Mouse (Mus musculus): Measurements from ENCODE around the gene Kcnh1. TPM values are rescaled to one million over a fixed set of nuclear protein-coding genes. Genes with fewer than 3 reads are reported as not detected.

Kcnh1 gene
- polyA plus RNA-seq, 1 experiment, result 0.14 TPM

GRCm38 (mm10) chr1:192214666-192215065 lies 24.1 kb downstream of the Kcnh1 start:
- Histone ChIP-seq H3K36me3 (ENCODE audit: control insufficient read depth, insufficient read depth, low read length) (no peaks in the 10 kb centered on the region), H3K4me1 (ENCODE audit: control insufficient read depth, insufficient read depth, low read length) (no peaks in the 10 kb centered on the region), H3K4me3 (ENCODE audit: control insufficient read depth, low read depth, low read length) (no peak overlapping the region), H3K27ac (ENCODE audit: control insufficient read depth, insufficient read depth, low read depth, low read length) (no peak overlapping the region), H3K27me3 (ENCODE audit: control insufficient read depth, insufficient read depth, low read length) (no peaks in the 10 kb centered on the region)
- TF ChIP-seq CTCF (IDR thresholded peaks at IDR 0.05; ENCODE audit: control insufficient read depth, insufficient read depth, insufficient replicate concordance, low read depth, low read length), result no peak
- no peak for TF ChIP-seq POLR2A (IDR thresholded peaks at IDR 0.05; ENCODE audit: control insufficient read depth, low read depth, low read length)

- Histone ChIP-seq H3K36me3 (ENCODE audit: control insufficient read depth, insufficient read depth, low read length) (no peaks in the 10 kb centered on the region), H3K27ac (ENCODE audit: control insufficient read depth, insufficient read depth, low read depth, low read length) (no peak overlapping the region), H3K4me3 (ENCODE audit: control insufficient read depth, low read depth, low read length) (no peak overlapping the region), H3K27me3 (ENCODE audit: control insufficient read depth, insufficient read depth, low read length) (no peaks in the 10 kb centered on the region), H3K4me1 (ENCODE audit: control insufficient read depth, insufficient read depth, low read length) (no peaks in the 10 kb centered on the region)
- no peak for TF ChIP-seq POLR2A (IDR thresholded peaks at IDR 0.05; ENCODE audit: control insufficient read depth, low read depth, low read length)
- no peak for TF ChIP-seq CTCF (IDR thresholded peaks at IDR 0.05; ENCODE audit: control insufficient read depth, insufficient read depth, insufficient replicate concordance, low read depth, low read length)
Measured at GRCm38 (mm10) chr1:192220156-192220555, 29.6 kb downstream of the Kcnh1 start.

- Histone ChIP-seq H3K4me1 (ENCODE audit: control insufficient read depth, insufficient read depth, low read length) (no peaks in the 10 kb centered on the region), H3K36me3 (ENCODE audit: control insufficient read depth, insufficient read depth, low read length) (no peaks in the 10 kb centered on the region), H3K27me3 (ENCODE audit: control insufficient read depth, insufficient read depth, low read length) (no peaks in the 10 kb centered on the region), H3K27ac (ENCODE audit: control insufficient read depth, insufficient read depth, low read depth, low read length) (no peak overlapping the region), H3K4me3 (ENCODE audit: control insufficient read depth, low read depth, low read length) (no peak overlapping the region)
- TF ChIP-seq POLR2A (IDR thresholded peaks at IDR 0.05; ENCODE audit: control insufficient read depth, low read depth, low read length), result no peak
- TF ChIP-seq CTCF (IDR thresholded peaks at IDR 0.05; ENCODE audit: control insufficient read depth, insufficient read depth, insufficient replicate concordance, low read depth, low read length), result no peak
Measured at GRCm38 (mm10) chr1:192224161-192224560, 33.6 kb downstream of the Kcnh1 start.

GRCm38 (mm10) chr1:192232696-192233095 lies 42.1 kb downstream of the Kcnh1 start:
- Histone ChIP-seq H3K27me3 (ENCODE audit: control insufficient read depth, insufficient read depth, low read length) (no peaks in the 10 kb centered on the region), H3K27ac (ENCODE audit: control insufficient read depth, insufficient read depth, low read depth, low read length) (no peak overlapping the region), H3K4me1 (ENCODE audit: control insufficient read depth, insufficient read depth, low read length) (no peaks in the 10 kb centered on the region), H3K4me3 (ENCODE audit: control insufficient read depth, low read depth, low read length) (no peak overlapping the region), H3K36me3 (ENCODE audit: control insufficient read depth, insufficient read depth, low read length) (no peaks in the 10 kb centered on the region)
- TF ChIP-seq CTCF (IDR thresholded peaks at IDR 0.05; ENCODE audit: control insufficient read depth, insufficient read depth, insufficient replicate concordance, low read depth, low read length), result no peak
- TF ChIP-seq POLR2A (IDR thresholded peaks at IDR 0.05; ENCODE audit: control insufficient read depth, low read depth, low read length), result no peak

GRCm38 (mm10) chr1:192246836-192247235 lies 56.3 kb downstream of the Kcnh1 start:
- H3K27ac ChIP-seq (ENCODE audit: control insufficient read depth, insufficient read depth, low read depth, low read length), result no peak overlapping the region
- H3K36me3 ChIP-seq (ENCODE audit: control insufficient read depth, insufficient read depth, low read length), result no peaks in the 10 kb centered on the region
- no peak for TF ChIP-seq POLR2A (IDR thresholded peaks at IDR 0.05; ENCODE audit: control insufficient read depth, low read depth, low read length)
- TF ChIP-seq CTCF (IDR thresholded peaks at IDR 0.05; ENCODE audit: control insufficient read depth, insufficient read depth, insufficient replicate concordance, low read depth, low read length), result no peak
- H3K27me3 ChIP-seq (ENCODE audit: control insufficient read depth, insufficient read depth, low read length), result no peaks in the 10 kb centered on the region
- H3K4me1 ChIP-seq (ENCODE audit: control insufficient read depth, insufficient read depth, low read length), result no peaks in the 10 kb centered on the region
- no peak overlapping the region for H3K4me3 ChIP-seq (ENCODE audit: control insufficient read depth, low read depth, low read length)

- no peak for TF ChIP-seq POLR2A (IDR thresholded peaks at IDR 0.05; ENCODE audit: control insufficient read depth, low read depth, low read length)
- no peak for TF ChIP-seq CTCF (IDR thresholded peaks at IDR 0.05; ENCODE audit: control insufficient read depth, insufficient read depth, insufficient replicate concordance, low read depth, low read length)
- H3K4me1 ChIP-seq (ENCODE audit: control insufficient read depth, insufficient read depth, low read length), result no peaks in the 10 kb centered on the region
- H3K27ac ChIP-seq (ENCODE audit: control insufficient read depth, insufficient read depth, low read depth, low read length), result no peak overlapping the region
- H3K27me3 ChIP-seq (ENCODE audit: control insufficient read depth, insufficient read depth, low read length), result no peaks in the 10 kb centered on the region
- H3K36me3 ChIP-seq (ENCODE audit: control insufficient read depth, insufficient read depth, low read length), result no peaks in the 10 kb centered on the region
- H3K4me3 ChIP-seq (ENCODE audit: control insufficient read depth, low read depth, low read length), result no peak overlapping the region
Measured at GRCm38 (mm10) chr1:192259146-192259545, 68.6 kb downstream of the Kcnh1 start.

GRCm38 (mm10) chr1:192259616-192260015 lies 69.0 kb downstream of the Kcnh1 start:
- H3K36me3 ChIP-seq (ENCODE audit: control insufficient read depth, insufficient read depth, low read length), result no peaks in the 10 kb centered on the region
- H3K27ac ChIP-seq (ENCODE audit: control insufficient read depth, insufficient read depth, low read depth, low read length), result no peak overlapping the region
- H3K4me1 ChIP-seq (ENCODE audit: control insufficient read depth, insufficient read depth, low read length), result no peaks in the 10 kb centered on the region
- TF ChIP-seq POLR2A (IDR thresholded peaks at IDR 0.05; ENCODE audit: control insufficient read depth, low read depth, low read length) (no peak), CTCF (IDR thresholded peaks at IDR 0.05; ENCODE audit: control insufficient read depth, insufficient read depth, insufficient replicate concordance, low read depth, low read length) (no peak)
- no peaks in the 10 kb centered on the region for H3K27me3 ChIP-seq (ENCODE audit: control insufficient read depth, insufficient read depth, low read length)
- H3K4me3 ChIP-seq (ENCODE audit: control insufficient read depth, low read depth, low read length), result no peak overlapping the region

- no peaks in the 10 kb centered on the region for H3K36me3 ChIP-seq (ENCODE audit: control insufficient read depth, insufficient read depth, low read length)
- H3K4me3 ChIP-seq (ENCODE audit: control insufficient read depth, low read depth, low read length), result no peak overlapping the region
- no peak overlapping the region for H3K27ac ChIP-seq (ENCODE audit: control insufficient read depth, insufficient read depth, low read depth, low read length)
- H3K27me3 ChIP-seq (ENCODE audit: control insufficient read depth, insufficient read depth, low read length), result no peaks in the 10 kb centered on the region
- no peaks in the 10 kb centered on the region for H3K4me1 ChIP-seq (ENCODE audit: control insufficient read depth, insufficient read depth, low read length)
- TF ChIP-seq CTCF (IDR thresholded peaks at IDR 0.05; ENCODE audit: control insufficient read depth, insufficient read depth, insufficient replicate concordance, low read depth, low read length) (no peak), POLR2A (IDR thresholded peaks at IDR 0.05; ENCODE audit: control insufficient read depth, low read depth, low read length) (no peak)
Measured at GRCm38 (mm10) chr1:192265704-192266103, 75.1 kb downstream of the Kcnh1 start.

Measured in testis, adult 2 months (tissue).